Mouse (Mus musculus) lung, embryonic 15.5 days (tissue): ENCODE measurements at regions not wholly inside any gene's neighbourhood (a gene's known extent, or its start where the extent isn't known, plus 50 kb on each side); places are given as distances from the start of the nearest gene placed in this dataset.

ENCODE experiments used
- ATAC-seq: fragments of 200-750 bp; cut with Nextera tagmentation; 2 replicates; pipeline ENCODE4 v1.8.0; 2017; ENCODE audit warnings: moderate number of reproducible peaks, borderline replicate concordance; ENCODE audit not compliant: low FRiP score, low TSS enrichment; ENCODE audit errors: extremely low read depth
- H3K27ac ChIP-seq: fragments of 300-500 bp; sonication (generic); 2 replicates; pipeline ENCODE4 v1.5.1; 2015; ENCODE audit warnings: moderate library complexity, mild to moderate bottlenecking, inconsistent platforms
- H3K27me3 ChIP-seq: fragments of 300-500 bp; sonication (generic); 2 replicates; pipeline ENCODE4 v1.6.1; 2015; ENCODE audit warnings: inconsistent platforms
- H3K36me3 ChIP-seq: fragments of 300-500 bp; sonication (generic); 2 replicates; pipeline ENCODE4 v1.6.1; 2015; ENCODE audit warnings: inconsistent platforms
- H3K4me1 ChIP-seq: fragments of 300-500 bp; sonication (generic); 2 replicates; pipeline ENCODE4 v1.6.1; 2015; ENCODE audit warnings: inconsistent platforms
- H3K4me2 ChIP-seq: fragments of 300-500 bp; sonication (generic); 2 replicates; pipeline ENCODE4 v1.6.1; 2015; ENCODE audit warnings: inconsistent platforms, mild to moderate bottlenecking, moderate library complexity
- H3K4me3 ChIP-seq: fragments of 300-500 bp; sonication (generic); 2 replicates; pipeline ENCODE4 v1.5.1; 2015; ENCODE audit warnings: mild to moderate bottlenecking, inconsistent platforms
- H3K9ac ChIP-seq: fragments of 300-500 bp; sonication (generic); 2 replicates; pipeline ENCODE4 v1.6.1; 2015; ENCODE audit warnings: inconsistent platforms
- H3K9me3 ChIP-seq: fragments of 300-500 bp; sonication (generic); 2 replicates; pipeline ENCODE4 v1.6.1; 2016; ENCODE audit warnings: inconsistent platforms
- WGBS: fragments of 180-500 bp; shearing (Covaris S2); methylation state at CpG from one replicate; pipeline ENCODE4 v1.1.7; 2015; 5-methylcytosine and 5-hydroxymethylcytosine counted together

DNA sequence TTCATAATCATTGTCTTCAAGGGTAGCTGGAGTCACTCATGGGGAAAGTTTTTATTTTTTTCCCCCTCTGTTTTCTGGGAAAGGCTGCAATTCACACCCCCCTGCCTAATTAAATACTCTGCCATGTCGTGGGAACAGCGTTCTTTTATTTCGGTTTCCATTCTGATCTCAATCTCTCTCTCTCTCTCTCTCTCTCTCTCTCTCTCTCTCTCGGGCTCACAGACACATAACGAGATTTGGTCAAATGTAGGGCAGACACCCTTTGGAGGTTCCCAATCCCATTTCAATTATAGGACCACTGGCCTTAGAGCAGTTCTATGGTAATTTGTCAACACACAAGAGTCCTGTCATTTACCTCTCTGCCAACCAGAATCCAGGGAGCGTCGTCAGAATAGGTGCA, 80.7 kb upstream of the Pcdh8 start:
- Histone ChIP-seq H3K4me1 (no peaks in the 10 kb centered on the region), H3K27ac (no peak overlapping the region), H3K27me3 (no peaks in the 10 kb centered on the region), H3K9me3 (no peaks in the 10 kb centered on the region), H3K4me3 (no peak overlapping the region), H3K9ac (no peak overlapping the region), H3K4me2 (no peak overlapping the region), H3K36me3 (no peaks in the 10 kb centered on the region)
- ATAC-seq, result no peak
- WGBS, result 78% methylated on average over 7 of the region's 7 CpGs

DNA sequence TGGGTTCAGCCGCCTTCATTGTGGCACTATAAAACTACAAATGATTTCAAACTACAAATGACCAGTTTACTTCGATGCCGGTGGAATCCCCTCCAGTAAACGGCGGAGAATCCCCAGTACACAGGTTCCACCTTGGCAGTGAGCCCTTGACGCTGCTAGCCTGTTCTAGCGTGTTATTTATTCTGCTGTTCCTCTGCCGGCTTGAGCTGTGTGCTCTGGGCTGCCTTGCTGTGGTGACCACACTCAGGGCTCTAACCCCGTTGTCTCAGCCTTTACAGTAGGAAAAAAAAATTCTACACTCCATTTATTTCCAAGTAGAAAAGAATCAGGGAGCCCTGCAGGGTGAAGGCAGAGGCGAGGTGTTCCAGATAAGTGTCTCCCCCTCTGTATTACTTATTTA, 80.1 kb upstream of the Pcdh8 start:
- Histone ChIP-seq H3K27me3 (no peaks in the 10 kb centered on the region), H3K4me1 (no peaks in the 10 kb centered on the region), H3K4me2 (no peak overlapping the region), H3K27ac (no peak overlapping the region), H3K36me3 (no peaks in the 10 kb centered on the region), H3K4me3 (no peak overlapping the region), H3K9me3 (no peaks in the 10 kb centered on the region), H3K9ac (no peak overlapping the region)
- no peak for ATAC-seq
- WGBS, result 68% methylated on average over 10 of the region's 10 CpGs

DNA sequence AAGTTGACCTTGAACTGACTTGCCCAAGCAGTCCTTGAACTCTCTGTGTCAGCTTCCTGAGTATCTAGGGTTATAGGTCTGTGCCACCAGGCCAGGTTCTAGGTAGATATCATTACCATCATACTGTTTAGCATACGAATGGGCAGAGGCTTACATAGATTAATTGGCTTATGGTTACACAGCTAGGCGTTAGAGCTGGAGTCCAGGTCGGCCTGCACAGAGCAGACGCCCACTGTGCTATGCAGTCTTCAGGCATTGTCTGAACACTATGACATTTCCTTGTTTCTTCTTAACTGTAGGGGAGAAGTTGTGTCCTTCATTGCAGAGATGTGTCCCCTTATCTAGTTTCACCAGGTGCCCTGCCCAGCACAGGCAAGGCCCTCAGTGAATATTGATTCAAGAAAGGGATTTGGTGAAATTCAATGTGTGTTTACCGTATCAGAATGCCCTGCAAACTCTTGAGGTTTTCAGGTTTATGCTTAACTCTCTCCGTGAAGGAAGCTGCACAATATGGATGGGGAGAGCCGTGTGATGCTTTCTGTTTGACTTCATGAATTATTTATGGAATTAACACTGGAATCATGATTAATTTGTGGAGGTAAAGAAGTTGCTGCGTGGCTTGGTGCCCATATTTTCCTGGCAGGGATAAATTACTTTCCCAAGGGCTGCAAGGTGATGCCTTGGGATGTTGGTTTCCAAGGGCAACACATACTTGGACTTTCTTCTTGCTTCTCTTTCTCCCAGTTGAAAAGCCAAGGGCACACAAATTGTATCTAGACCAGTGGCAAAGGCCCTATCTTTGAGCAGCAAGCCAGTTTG, 78.7 kb upstream of the Pcdh8 start:
- no peaks in the 10 kb centered on the region for H3K27me3 ChIP-seq
- H3K9me3 ChIP-seq, result no peaks in the 10 kb centered on the region
- 76% methylated on average over 8 of the region's 8 CpGs for WGBS
- H3K4me2 ChIP-seq, result no peak overlapping the region
- H3K27ac ChIP-seq, result no peak overlapping the region
- no peak for ATAC-seq
- H3K9ac ChIP-seq, result no peak overlapping the region
- no peak overlapping the region for H3K4me3 ChIP-seq
- no peaks in the 10 kb centered on the region for H3K4me1 ChIP-seq
- H3K36me3 ChIP-seq, result no peaks in the 10 kb centered on the region

DNA sequence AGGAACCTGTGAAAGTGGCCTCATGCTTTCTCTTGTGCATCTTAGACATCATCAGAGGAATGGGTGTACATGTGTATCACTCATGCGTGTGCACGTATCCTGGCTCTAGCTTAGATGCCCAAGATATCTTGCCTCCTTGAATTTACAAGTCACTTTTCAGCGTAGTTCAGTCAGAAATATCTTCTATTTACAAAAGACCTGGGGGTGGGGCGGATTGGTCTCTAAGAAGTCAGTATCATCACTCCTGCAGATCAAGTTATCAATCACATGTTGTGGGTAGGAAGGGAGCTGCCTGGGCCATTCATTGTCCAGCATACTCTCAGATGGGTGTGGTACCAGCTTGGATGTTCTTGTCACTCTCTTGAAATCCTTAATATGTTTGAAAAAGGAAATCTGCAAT, 77.0 kb upstream of the Pcdh8 start:
- H3K36me3 ChIP-seq, result no peaks in the 10 kb centered on the region
- 67% methylated on average over 4 of the region's 4 CpGs for WGBS
- no peaks in the 10 kb centered on the region for H3K9me3 ChIP-seq
- no peak for ATAC-seq
- no peak overlapping the region for H3K27ac ChIP-seq
- H3K27me3 ChIP-seq, result no peaks in the 10 kb centered on the region
- H3K4me2 ChIP-seq, result no peak overlapping the region
- H3K9ac ChIP-seq, result no peak overlapping the region
- H3K4me3 ChIP-seq, result no peak overlapping the region
- no peaks in the 10 kb centered on the region for H3K4me1 ChIP-seq

DNA sequence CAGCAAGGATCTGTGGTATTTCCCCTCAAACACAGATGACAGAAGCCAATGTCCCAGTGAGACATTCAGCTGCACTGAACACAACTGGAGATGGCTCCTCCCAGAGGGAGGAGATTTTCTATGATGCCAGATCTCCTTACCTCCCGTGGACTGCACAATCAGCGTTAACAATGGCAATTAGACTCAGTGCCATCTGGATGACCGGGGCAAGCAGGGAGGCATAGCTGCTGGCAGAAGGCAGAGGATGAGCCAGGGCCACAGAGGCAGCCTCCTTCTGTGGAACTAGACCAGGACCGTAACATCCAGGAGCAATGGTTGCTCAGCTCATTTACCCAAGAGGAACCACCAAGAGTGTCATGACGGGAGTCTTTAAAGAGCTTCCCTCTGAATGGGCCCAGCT, 73.2 kb upstream of the Pcdh8 start:
- Histone ChIP-seq H3K36me3 (no peaks in the 10 kb centered on the region), H3K4me1 (no peaks in the 10 kb centered on the region), H3K4me3 (no peak overlapping the region), H3K27me3 (no peaks in the 10 kb centered on the region), H3K4me2 (no peak overlapping the region), H3K9me3 (no peaks in the 10 kb centered on the region), H3K27ac (no peak overlapping the region), H3K9ac (no peak overlapping the region)
- WGBS, result 87% methylated on average over 5 of the region's 5 CpGs
- no peak for ATAC-seq

DNA sequence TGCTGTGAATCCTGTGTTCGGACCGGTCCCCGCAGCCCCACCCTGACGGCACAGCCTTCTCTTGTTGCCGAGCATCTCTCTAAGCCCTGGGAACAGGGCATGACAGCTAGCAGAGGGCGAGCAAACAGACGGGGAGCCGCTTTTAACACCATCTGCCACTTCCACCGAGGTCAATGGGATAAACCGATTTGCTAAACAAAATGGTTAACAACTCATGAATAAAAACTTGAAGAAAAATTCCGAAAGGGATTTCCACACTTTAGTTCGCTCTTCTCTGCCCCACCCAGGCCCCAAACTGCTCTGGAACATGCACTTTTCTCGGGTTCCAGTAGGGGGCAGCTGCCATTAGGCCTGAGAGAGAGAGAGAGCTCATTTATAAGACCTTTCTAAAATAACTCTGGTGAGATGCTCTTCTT, 72.0 kb upstream of the Pcdh8 start:
- H3K9ac ChIP-seq, result no peak overlapping the region
- H3K4me1 ChIP-seq, result no peaks in the 10 kb centered on the region
- H3K9me3 ChIP-seq, result no peaks in the 10 kb centered on the region
- no peak overlapping the region for H3K4me3 ChIP-seq
- no peaks in the 10 kb centered on the region for H3K27me3 ChIP-seq
- ATAC-seq, result no peak
- WGBS, result 12% methylated on average over 13 of the region's 13 CpGs
- no peak overlapping the region for H3K27ac ChIP-seq
- H3K4me2 ChIP-seq, result no peak overlapping the region
- H3K36me3 ChIP-seq, result no peaks in the 10 kb centered on the region

DNA sequence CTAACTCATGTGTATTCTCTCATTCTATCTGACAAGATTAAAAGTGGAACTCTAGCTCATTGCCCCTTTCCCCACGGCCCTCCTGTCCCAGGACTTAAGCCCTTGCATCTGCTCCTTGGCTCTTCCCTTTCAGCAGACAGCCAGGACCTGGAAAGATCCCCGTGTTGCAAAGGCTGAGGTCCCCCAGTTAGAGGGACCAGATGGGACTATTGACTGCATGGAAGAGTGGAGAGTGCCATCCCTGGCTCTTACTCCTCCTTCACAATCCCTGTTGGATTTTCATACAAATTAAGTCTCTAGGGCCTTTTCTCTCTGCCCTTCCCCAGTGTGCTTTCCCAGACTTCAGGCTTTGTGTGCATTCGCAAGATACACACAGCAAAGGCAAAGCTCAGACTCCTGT, 71.6 kb upstream of the Pcdh8 start:
- no peak for ATAC-seq
- no peaks in the 10 kb centered on the region for H3K36me3 ChIP-seq
- no peaks in the 10 kb centered on the region for H3K4me1 ChIP-seq
- H3K27ac ChIP-seq, result no peak overlapping the region
- no peaks in the 10 kb centered on the region for H3K27me3 ChIP-seq
- no peak overlapping the region for H3K4me3 ChIP-seq
- H3K9me3 ChIP-seq, result no peaks in the 10 kb centered on the region
- H3K4me2 ChIP-seq, result no peak overlapping the region
- H3K9ac ChIP-seq, result no peak overlapping the region
- 26% methylated on average over 3 of the region's 3 CpGs for WGBS

DNA sequence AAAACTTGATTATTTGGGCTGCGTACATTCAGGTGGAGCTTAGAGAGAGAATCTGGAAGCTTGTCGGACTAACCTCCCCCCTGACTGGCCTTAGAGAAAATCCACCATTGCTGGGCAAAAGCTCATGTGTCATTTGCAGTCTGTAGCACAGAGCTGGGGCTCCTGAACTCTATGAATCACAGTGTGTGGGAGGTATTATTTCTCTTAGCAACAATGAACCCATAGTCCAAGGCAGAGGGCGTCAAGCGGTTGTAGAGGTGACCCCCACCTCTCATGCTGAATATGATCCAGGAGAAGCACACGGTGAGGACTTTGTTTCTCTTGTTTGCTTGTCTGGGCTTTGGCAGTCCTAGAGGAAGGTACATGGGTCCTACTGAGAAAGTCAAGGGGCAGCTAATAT, 66.0 kb upstream of the Pcdh8 start:
- no peak for ATAC-seq
- Histone ChIP-seq H3K9ac (no peak overlapping the region), H3K9me3 (no peaks in the 10 kb centered on the region), H3K36me3 (no peaks in the 10 kb centered on the region), H3K27ac (no peak overlapping the region), H3K4me2 (no peak overlapping the region), H3K4me3 (no peak overlapping the region), H3K27me3 (no peaks in the 10 kb centered on the region), H3K4me1 (no peaks in the 10 kb centered on the region)
- 59% methylated on average over 5 of the region's 5 CpGs for WGBS

DNA sequence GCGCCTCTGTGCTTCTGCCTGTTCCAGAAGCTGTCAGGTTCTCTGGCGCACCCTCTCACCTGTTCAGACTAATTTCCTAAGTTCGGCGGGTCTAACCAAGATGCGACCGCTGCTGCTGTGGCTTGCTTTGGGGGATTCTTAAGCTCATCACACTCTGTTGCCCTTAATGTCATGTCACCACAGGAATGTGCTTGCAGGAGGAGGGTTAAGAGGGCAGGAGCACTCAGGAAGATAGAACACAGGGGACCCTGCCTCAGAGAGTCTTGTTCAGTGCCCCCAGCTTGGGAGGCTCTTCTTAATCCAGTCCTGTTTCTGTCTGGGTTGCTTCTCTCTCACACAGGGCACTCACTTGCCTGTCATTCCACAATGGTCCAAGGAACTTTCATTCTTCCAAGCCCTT, 65.1 kb upstream of the Pcdh8 start:
- Histone ChIP-seq H3K9ac (no peak overlapping the region), H3K36me3 (no peaks in the 10 kb centered on the region), H3K4me1 (no peaks in the 10 kb centered on the region), H3K4me2 (no peak overlapping the region), H3K4me3 (no peak overlapping the region), H3K27ac (no peak overlapping the region), H3K9me3 (no peaks in the 10 kb centered on the region), H3K27me3 (no peaks in the 10 kb centered on the region)
- no peak for ATAC-seq
- 88% methylated on average over 6 of the region's 6 CpGs for WGBS

DNA sequence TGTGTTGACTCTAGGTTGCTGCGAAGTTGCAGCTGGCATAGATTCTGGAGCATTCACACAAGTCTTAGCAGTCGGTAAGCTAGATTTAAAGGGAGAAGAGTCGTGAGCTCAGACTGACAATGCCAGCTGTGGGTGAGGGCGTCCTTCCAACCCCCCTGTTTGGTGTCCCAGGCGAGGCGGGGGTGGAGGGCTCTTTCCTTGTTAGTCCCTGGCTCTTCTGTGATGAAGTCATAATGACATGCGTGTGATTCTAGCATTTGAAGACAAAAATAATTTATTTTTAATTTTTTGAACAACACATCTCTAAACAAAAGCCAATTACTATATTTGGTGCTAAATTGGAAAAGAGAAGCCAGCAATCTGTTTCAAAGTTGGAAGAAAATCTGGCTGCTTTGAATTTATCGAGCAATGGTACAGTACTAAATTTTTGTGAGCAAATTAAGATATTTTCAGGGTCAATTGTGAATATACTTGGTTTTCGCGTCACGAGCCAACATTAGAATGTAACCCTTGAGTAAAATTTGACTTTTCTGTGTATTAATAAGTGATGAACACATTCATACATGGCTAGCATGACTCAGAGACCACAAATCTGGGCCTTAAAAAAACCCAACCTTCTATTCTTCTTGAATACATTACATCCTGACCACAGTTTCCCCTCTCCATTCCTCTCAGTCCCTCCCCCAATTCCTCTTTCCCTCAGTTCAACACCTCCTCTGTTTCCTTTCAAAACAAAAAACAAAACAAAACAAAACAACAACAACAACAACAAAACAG, 53.7 kb upstream of the Pcdh8 start:
- H3K9me3 ChIP-seq, result no peaks in the 10 kb centered on the region
- H3K4me3 ChIP-seq, result no peak overlapping the region
- H3K4me1 ChIP-seq, result no peaks in the 10 kb centered on the region
- no peak overlapping the region for H3K9ac ChIP-seq
- WGBS, result 83% methylated on average over 11 of the region's 11 CpGs
- no peaks in the 10 kb centered on the region for H3K36me3 ChIP-seq
- ATAC-seq, result no peak
- H3K27me3 ChIP-seq, result no peaks in the 10 kb centered on the region
- H3K4me2 ChIP-seq, result no peak overlapping the region
- H3K27ac ChIP-seq, result no peak overlapping the region

DNA sequence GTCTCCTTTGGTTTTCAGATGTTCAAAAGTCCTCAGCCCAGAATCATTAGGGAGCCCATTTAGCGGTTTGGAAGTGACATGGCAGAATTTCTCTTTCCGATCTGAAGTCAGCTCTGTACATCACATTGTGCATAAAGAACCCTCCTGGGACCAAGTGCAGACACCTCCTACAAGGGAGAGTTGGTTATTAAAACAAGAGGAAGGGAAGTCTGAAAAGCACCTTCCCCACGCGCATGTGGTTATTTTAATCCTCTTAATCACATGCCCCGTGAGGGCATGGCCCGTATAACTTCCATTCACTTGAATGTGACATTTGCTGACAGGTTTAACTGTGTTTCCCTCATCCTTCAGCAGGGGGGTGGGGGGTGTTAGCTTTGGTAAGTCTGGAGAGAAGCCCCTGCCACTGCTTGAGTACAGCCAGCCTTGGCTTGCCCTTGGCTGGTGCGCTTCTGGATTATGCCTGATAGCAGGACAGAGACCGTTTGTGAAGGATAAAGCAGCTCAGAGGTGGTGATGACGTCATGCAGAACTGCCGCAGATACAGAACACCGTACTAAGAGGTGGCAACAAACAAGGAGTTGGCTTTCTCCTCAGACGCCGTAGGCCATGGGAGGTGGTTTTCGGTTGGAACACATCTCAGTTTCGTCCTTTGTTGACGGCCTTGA, 51.5 kb upstream of the Pcdh8 start:
- no peaks in the 10 kb centered on the region for H3K27me3 ChIP-seq
- ATAC-seq, result peak; percentile 31; the same call in 1 of the 2 replicates
- no peaks in the 10 kb centered on the region for H3K9me3 ChIP-seq
- 66% methylated on average over 16 of the region's 16 CpGs for WGBS
- no peak overlapping the region for H3K4me2 ChIP-seq
- H3K4me3 ChIP-seq, result no peak overlapping the region
- H3K4me1 ChIP-seq, result no peaks in the 10 kb centered on the region
- H3K36me3 ChIP-seq, result no peaks in the 10 kb centered on the region
- no peak overlapping the region for H3K9ac ChIP-seq
- no peak overlapping the region for H3K27ac ChIP-seq

DNA sequence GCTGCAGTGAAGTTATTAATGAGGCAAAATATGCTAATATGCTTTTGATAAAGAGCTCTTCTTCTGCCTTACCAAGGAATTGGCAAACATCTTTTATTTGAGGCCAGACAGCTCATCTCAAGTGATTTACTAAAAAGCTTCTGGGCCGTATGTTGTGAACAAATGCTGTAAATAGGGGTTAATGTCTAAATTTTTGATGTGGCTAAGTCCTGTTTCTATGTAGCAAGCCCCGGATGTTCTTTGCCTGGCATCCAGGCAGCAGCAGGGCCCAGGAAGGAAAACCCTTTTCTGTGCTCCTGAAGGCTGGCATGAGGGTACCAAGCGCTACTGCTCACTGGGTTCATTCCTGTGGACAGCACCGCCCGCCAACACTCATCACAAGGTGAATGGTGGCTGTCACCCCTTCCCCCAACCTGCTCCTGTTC, 50.9 kb upstream of the Pcdh8 start:
- ATAC-seq, result no peak
- Histone ChIP-seq H3K9ac (no peak overlapping the region), H3K4me3 (no peak overlapping the region), H3K9me3 (no peaks in the 10 kb centered on the region), H3K27me3 (no peaks in the 10 kb centered on the region), H3K27ac (no peak overlapping the region), H3K4me1 (no peaks in the 10 kb centered on the region), H3K4me2 (no peak overlapping the region), H3K36me3 (no peaks in the 10 kb centered on the region)
- 84% methylated on average over 5 of the region's 5 CpGs for WGBS
